Mouse (Mus musculus) spleen, postnatal 10 days (tissue): Measurements from ENCODE around the gene Plau.
A peak's percentile ranks its signal among the peaks of the same experiment; 100 is the strongest.

Experiments used
- DNase-seq, 2 experiments: peaks; one replicate each; pipeline ENCODE4 v3.0.0; 2021 to 2022; ENCODE audit warnings: low spot score in 2 of 2

The Plau gene

DNA sequence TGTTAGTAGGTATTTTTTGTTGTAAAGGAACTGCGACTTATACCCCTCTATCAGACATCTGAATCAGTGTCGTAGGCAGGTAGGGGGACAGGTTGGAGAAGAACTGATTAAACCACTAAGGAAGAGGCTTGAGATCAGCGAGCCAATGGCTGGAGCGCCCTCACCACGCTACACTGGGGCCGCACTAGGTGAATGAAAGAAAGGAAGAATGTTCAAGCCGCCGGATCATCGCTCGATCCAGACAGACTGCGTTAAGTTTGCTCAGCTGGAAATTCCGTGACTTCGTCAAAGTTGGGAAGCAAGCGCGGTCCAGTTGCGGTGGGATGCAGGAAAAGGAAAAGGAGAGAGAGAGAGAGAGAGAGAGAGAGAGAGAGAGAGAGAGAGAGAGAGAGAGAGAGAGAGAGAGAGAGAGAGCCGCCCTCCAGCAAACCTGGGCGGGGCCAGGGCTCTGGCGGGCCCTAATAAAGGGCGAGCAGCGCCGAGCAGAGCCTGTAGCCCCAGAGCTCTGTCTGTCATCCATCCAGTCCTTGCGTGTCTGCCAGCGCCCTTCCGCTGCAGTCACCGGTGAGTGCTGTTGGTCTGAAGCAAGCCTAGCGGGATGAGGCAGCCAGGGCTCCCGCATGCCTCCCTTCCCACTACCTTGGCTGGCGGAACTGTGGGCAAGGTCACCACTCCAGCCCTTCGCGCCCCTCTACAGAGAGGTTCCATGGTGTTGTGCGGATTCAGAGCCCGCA lies at the start of gene Plau:
Plau (plus strand) TSS at position 490 of the 734 bp plus-strand sequence.
- DNase-seq, result peak; percentile 29 to 63

DNA sequence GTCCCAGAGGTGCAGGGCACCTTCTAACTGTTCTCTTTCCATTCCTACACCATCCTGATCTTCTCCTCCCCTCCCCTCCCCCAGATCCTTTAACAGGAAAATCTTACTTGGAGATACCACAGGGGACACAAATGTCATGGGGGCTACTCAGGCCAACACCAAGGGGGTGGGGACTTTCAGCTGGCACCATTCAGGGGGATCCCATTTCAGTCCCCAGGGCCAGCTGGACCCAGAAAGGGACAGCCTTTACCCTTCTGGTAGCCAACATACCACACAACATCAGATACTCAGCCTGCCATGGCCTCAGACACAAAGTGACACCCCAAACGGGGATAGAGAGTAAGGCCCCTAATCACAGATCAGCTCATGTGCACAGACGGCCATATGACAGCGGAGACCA lies 48.3 kb upstream of the Plau start:
- no peak for DNase-seq

DNA sequence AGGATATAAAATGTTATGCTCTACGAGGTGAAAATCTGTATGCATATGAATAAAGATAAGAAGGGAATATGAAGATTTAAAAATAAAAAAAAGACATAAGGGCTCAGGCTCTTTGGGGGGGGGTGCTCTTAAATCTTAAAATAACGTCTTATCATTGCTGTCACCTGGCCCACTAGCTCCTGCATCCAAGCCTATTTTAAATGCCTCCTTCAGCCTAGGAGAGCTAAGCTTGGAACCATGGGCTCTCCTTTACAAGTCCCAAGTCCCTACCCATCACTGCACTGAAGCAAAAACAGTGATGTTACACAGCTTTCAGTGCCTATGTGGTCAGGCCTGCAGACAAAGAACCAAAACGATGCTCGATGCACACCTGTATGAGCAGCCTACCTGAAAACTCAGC lies 46.9 kb upstream of the Plau start:
- DNase-seq, result no peak

DNA sequence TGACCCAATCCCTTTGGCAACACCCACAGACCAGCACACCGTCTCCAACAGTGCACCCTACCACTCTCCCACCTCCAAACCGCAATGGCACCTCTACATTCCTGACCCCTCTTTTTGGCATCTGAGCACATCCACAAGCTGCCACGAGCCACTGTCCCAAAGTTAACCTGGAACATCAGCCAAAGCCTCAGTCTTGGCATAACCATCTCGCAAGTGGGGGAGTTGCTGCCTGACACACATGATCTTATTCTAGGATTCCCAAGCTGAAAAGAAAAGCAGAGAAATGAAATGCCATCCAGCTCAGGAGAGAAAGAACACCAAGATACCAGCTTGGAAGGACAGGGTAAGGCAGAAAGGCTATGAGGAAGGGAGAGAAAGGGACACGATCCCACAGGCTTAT lies 46.0 kb upstream of the Plau start:
- no peak for DNase-seq

DNA sequence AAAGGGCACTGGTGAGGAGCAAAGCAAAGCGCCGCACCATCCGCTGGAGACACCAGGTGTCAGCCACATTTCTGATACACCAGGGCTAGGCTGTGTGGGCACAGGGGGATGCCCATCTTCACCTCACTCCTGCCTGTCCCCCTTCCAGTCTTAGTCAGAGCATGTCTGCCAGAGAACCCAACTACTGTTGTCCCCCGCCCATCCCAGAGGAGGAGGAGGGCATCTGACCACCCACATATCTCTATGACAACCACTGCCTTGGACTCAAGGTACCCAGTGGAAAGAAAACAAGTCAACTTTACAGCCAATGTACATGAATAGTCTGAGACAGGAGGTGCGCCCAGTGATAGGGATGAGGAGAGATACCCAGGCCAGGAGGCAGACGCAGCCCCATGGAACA lies 45.5 kb upstream of the Plau start:
- no peak for DNase-seq

DNA sequence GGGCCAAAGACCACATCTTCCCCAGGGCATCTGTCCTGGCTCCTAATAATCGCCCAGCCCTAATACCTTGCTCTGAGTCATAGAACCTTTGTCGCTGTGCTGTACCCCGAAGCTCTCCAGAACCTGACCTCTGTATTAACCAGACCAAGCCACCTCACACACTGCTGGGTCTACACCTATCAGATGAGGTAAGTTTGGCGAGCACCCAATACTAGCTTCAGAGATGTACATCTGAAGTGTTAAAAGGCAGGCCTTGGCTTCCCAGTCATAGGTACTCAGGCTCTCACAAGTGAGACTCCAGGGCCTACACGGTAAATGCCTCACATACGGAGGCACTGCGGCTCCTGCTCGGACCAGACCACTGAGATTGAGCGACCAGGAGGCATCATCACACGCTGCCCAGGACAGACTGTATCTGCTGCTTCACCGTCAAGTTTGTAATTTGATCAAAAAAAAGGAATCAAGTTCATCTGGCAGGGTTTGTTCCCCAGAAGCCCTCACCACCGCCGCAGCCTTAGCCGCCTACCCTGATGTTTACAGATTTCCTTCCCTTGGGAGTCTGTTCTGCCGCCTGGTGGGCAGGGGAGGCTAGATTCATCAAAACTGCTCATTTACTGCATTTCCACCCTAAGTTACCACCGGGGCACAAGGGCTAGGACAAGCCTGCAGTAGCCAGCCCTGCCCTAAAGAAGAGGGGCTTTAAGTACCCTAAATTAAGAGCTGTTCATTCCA lies 44.8 kb upstream of the Plau start:
- DNase-seq, result no peak

DNA sequence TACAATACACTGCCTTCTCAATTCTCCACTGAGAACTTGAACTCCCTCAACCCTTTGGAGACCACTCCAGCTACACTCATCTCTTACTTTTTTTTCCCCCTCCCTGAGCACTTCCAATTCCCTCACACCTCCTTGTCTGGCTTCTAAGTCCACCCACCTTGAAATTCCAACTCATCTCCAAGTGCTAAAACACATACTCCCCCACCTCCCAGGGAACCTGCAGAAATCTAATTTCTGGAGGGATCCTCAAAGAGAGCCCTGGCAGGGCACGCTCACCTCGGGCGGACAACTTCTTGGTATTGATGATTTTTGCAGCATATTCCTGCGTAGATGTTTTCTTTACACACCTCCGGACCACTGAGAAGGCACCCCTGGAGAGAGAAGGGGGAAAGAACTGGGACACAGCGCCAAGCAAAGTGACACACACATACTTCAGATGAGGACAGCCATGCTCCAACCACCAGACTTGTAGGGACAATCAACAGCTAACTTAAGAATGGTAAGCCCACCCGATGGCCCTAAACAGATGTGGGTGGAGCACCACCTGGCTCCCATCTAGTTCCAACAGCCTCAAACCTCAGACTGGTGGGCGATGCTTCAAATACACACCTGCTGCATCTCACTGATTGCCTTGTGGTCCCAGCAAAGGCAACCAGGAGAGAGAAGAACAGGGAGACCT lies 44.1 kb upstream of the Plau start:
- DNase-seq, result no peak

DNA sequence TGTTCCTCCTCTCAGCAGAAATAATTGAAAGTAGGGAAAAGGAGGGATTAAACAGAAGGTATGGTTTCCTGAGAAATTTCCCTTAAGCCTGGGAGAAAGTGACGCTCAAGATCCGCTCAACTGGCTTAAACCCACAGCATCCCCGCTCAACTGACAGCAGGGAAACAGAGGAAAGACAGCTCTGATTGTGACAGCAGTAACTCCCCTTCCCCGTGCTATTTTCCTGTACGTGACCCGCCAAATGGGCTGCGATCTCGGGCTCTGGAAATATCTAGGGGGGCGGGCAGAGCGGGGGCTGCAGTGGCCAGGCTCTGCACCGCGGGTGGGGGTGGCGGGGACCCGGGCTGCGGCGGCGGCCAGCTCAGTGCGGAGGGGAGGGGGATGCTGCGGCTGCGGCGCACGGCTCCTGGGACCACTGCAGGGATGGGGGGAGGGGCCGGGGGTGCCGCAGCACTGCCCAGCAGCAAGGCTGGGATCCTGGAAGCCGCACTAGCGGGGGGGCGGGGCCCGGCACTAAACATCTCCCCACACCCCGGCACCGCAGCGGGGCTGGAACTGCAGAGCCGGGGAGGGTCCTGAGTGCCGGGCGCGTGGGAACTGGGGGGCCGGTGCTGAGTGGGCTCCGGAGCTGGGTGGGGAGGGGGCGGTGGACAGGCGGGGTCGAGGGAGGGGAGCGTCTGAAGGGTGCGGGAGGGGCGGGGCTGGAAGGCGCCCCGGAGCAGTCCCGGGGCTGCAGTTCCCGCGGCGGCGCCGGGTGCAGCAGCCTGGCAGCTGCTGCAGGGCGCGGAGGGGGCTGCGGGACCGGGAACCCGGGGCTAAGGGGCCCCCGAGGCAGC lies 43.3 kb upstream of the Plau start:
- peak in 1 of 2 experiments; percentile 62 for DNase-seq

DNA sequence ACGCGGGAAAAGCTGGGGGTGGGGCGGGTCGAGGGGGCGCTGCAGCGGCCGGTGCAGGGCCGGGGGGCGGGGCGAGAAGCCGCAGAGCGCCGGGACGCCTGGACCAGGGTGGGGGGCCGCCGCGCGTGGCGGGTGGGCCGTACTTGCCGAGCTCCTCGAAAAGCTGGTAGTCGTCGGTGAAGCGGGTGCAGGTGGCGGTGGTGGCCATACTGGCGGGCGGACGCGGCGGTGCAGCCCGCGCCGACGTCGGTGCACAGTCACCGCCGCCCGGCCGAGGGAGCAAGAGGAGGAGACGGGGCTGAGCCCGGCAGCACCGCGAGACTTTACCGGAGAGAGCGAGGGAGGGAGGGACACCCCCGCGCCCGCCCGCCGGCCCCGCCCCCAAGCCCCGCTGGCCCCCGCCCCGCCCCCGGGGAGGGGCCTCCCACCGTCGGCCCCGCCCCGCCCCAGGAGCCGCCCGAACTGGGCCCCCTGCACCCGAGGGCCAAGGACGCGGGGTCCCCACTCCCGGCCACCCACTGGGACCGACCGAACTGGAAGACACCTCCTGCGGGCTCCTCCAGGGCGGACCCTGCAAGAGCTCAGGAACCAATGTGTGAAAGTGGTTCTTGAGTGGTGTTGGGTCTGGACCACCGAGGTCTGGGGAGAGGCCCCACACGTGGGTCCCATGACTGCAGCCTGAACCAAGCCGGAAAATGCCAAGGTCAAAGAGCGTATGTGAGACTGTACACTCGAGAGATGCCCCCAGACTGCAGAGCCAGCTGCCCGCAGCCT lies 42.5 kb upstream of the Plau start, which contains the start of gene Camk2g:
Camk2g (minus strand) TSS at position 331 of the 774 bp plus-strand sequence.
- DNase-seq, result peak; percentile 68 to 90

DNA sequence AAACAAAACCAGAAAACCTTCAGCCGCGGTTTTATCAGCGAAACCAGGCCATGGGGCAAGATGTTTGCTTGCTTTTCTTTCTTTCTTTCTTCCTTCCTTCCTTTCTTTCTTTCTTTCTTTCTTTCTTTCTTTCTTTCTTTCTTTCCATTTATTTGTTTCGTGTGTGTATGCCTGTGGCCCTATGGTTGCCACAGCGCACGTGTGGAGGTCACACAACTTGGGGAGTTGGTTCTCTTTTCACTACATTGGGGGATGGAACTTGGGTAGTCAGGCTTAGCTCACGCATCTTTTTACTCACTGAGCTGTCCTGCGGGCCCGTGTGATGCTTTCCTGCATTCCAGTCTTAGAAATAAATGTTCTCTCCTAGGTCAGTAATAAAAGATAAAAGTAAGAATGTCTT lies 41.9 kb upstream of the Plau start:
- DNase-seq, result no peak

DNA sequence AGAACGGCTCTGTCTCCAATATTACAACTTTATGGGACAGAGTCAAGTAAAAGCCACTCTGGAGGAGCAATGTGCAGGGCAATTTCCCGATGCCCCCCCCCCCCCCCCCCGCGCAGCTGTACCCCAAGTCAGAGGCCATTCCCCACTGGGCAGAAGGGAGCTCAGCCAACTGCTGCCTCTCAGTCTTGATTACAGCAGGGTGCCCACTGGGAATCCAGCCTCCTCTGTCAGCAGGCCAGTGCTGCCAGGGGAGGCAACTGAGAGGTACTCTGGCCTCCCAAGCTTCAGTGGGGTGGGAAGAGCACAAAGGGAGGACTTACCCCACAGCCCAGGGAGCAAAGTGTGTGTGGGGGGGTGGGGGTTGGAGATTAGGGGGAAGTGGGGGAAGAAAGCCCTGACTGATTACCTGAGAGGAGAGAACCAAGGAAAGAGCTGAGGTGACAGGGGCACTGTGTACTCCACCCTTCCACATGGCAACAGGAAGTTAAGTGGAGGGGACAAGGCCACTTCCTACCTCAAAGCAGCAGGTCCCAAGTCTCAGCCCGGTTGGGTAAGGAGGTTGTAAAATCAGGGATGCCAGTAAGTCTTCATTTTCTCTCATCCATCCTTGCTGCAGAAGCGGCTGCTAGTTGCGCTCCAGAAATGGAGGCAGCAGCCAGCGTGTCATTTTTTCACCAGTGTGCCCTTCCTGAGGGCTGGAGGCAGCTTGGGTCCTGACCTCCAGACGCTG lies 40.9 kb upstream of the Plau start:
- no peak for DNase-seq

DNA sequence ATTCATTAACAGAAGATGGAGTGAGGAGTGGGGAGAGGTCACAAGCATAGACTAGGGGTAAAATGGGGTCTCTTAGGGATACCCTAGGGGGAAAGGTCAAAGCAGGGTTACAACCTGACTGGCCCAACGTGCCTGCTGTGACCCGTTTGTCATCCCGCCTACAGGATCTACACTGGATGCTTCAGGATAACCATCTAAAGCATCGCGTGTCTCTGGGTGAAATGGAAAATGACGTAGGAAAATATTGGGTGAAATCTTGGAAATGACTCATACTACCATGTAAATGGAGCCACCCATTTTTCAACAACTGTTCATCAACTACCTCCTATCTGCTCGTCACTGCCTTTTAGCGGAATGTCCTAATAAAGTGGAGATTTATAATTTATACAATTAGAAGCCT lies 40.3 kb upstream of the Plau start:
- DNase-seq, result no peak

DNA sequence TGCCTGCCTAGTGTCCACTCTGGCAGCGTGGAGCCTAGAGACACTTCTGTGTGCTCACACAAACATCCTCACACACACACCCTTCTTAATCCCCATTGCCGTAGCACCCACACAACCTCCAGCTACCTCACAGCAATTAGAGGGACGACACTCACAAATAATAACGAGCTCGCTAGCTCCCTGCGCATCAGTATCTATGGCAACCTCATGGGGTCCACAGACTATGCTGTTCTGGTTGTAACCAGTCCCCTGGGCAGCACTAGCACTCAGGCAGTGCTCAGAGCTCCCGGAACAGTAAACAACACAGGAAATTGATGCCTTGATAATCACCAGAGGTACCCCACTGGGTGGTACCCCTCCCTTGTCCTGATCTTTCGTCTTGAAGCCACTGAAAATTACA lies 39.8 kb upstream of the Plau start:
- DNase-seq, result no peak

DNA sequence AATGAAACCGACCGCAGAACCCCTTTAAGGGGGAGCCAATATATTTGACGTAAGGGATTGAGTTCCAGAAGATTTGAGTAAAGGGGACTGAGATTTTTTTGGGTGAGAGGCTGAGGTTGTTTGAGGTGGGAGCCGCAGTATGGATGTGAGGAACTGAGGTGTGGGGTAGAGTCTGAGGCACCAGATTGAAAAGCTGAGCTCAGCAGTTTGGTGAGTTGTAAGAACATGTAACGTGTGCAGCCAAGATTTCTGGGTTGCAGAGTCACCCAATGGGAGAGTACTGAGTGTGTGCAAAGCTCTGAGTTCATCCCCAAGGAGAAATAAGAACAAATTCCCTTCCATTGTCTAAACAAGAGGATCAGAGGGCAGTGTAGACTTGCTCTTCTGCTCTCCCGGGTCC lies 38.2 kb upstream of the Plau start:
- DNase-seq, result no peak

DNA sequence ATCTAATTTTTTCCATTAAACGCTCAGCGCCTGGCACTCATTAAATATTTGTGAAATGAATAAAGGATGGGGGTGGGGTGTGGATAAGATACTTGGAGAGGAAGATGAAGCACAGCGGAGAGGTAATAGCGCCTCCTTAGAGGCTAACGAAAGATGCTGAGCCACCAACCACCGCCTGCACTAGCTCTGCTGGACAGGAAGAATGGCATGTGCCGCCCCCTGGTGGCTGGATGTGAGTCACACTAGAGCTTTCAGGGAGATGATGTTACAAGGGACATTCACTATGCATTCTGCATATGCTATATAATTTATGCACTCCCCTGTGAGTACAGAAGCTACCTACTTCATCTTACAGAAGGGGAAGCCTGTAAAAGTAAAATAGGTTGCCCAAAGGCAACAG lies 37.7 kb upstream of the Plau start:
- DNase-seq, result peak; percentile 83 to 96

DNA sequence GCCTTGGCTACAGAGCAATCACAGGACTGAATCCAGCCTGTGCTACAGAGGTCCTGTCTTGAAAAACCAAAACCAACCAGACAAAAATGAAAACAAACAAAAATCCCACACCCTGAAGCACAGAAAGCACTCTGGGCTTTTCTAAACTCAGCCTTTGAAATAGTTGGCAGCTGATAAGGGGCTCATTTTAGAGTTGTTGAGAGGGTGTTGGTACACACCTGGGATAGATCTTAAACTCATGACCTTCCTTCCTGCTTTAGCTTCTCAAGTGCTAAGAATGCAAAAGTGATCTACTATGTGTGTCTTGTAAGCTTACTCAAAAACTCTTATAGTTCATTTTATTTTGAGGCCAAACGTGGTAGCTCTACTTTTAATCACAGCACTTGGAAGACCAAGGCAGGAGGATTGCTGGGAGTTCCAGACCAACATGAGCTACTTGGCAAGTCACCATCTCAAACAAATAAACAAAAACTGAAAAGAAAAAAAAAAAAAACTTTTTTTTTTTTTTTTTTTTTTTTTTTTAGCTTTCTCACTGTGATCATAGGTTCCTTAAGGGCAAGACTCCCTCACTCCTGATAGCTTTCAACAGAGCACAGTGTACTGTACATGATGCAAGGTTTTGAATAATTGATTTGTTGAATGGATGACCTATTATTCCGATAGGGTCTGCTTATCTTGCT lies 33.4 kb upstream of the Plau start:
- no peak for DNase-seq

DNA sequence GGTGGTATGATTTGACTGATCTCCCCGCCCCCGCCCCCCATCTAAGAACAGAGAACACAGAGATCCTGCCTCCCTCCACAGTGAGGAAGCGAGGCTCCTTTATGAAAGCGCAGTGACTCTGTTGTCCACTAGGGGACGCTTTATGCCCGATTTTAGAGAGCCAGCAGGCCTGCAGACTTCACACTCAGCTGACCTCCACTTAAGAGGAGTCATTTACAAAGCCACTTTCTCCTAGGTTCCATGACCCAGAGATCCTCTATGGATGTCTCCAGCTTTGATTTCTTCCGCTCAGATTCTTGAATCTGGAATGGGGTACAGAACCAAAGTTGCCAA lies 32.9 kb upstream of the Plau start:
- DNase-seq, result peak; percentile 57 to 79

DNA sequence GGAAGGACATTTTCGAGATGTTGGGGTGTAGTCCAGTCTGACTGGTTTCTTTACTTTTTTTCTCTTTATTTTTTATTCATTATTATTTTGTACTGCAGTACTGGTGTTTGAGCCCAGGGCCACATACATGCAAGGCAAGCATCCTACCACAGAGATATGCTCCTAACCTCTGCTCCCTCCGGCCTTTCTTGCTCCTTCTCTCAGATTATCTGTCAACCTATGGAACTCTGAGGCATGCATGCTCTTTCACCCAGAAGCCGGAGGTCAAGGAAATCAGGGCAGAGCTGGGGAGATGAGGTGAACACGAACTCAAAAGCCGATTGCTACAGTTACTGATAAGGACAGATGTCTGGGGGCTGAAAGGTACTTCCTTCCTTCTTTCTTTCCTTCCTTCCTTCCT lies 32.0 kb upstream of the Plau start:
- no peak for DNase-seq

DNA sequence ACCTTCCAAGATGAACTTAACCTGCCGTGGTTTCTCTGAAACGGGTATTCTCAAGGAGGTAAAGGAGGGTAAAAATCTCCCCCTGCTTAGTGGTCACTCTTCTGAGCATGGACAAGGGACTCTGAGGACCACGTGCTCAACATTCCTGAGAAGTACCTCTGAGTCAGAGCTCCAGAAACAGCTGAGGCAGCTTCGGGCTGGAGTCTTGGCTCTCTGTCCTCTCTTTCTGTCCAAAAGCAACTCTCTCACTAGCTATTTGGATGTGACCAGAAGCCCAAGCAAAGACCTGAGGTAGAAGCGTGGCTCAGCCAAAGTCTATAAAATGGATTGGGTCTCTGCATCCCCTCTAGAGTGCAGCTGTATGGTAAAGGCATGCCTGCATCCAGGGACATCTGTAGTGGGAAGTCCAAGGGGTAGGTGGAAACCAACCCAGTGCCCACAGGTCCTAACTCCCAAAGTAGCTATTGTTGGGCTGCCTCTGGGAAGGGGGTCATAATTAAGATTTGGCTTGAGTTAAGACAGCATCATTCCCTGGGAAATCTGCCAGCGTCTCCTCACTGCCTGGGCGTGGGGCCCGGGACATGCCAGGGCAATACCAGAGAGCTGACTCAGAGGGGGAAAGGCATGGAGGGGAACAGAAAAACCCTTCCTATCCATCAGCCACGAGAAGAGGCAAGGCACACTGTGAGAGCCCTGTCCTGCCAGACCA lies 31.3 kb upstream of the Plau start:
- no peak for DNase-seq
